Mouse (Mus musculus) right cerebral cortex, postnatal 25 days (tissue): ENCODE data around the gene Rpl38.

ENCODE experiments used
- DNase-seq: peaks from one replicate; pipeline ENCODE4 v3.0.0; 2022

The Rpl38 gene

DNA sequence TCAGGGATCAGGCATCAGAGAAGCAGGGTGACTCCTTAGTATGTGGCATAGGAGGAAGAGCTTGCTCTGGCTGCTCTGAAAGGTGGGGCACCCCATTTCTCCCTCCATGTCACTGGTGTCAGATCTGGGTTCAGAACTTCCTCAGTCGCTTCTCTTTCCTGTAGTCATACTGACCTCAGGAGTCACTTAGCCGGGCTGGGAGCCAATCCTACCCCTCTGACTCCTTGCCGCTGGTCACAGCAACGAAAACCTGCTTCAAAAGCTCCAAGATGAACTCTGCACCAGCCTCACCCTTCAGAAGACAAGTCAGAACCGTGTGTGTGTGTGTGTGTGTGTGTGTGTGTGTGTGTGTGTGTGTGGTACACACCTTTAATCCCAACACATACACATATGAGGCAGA lies 38.0 kb downstream of the Rpl38 start:
- no peak for DNase-seq

DNA sequence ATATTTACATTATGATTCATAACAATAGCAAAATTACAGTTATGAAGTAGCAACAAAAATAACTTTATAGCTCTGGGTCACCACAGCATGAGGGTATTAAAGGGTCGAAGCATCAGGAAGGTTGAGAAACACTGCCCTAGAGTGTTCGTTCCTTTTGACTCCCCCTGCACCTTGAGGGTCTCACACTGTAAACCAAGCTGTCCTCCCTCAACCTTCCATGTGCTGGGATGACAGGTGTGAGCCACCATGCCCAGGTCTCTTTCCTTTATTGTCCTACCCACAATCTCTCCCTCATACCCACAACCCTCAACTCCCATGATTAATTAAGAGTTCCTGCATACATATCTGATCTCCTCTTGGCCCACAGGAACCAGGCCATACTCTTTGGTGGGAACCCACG lies 43.1 kb downstream of the Rpl38 start:
- DNase-seq, result no peak

DNA sequence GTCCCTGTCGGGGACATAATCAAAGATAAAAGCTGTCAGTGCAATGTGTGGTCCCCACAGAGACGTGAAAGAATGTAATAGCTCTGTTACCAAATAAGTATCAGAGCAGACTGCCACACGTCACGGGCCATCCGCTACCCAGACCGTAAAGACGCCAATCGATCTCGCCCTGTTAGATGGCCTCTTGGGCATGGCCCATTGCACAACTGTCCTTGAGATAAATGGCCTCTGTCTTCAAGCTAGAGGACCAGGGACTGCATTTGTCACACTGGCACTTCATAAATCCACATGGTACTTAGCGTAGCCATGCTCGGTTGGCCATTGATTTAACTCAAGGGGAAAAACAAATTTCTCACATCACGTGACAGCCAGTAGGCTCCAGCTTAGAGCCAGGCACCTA lies 43.5 kb downstream of the Rpl38 start:
- DNase-seq, result no peak

DNA sequence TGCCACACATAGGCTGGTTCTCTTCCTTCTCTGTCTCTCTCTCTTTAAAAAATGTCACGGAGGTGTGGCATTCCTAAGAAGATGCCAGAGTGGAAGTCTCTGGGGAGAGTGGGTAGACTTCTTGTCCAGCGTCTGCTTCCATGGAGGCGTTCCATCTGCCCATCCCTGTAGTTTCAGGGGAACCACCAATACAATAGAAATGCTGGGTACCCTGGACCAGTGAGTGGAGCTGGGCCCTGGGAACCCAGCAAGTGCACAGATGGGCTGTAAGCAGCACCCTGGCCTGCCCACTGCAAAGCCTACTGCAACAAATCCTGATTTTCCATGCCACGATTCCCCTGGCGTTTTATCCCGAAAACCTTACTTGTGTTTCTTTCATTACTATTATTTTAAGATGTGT lies 46.2 kb downstream of the Rpl38 start:
- DNase-seq, result peak; percentile 42

DNA sequence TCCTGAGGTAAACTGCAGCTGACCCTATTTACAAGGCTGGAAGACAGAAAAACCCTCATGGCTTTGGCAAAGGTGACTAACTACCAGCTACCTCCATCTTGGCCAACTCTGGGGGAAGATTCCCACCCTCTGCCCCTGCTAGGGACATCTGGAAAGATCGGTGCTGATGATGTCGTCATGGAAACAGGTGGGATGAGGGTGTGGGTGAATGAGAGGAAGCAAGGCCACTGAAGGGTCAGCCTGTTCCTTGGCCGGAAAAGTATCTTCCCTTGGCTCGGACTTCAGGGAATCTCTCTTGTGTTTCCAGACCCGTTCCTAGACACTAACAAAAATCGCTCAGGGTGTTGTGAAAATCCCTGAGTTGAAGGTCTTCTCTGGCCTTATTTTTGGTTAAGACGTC lies 47.2 kb downstream of the Rpl38 start:
- DNase-seq, result no peak

DNA sequence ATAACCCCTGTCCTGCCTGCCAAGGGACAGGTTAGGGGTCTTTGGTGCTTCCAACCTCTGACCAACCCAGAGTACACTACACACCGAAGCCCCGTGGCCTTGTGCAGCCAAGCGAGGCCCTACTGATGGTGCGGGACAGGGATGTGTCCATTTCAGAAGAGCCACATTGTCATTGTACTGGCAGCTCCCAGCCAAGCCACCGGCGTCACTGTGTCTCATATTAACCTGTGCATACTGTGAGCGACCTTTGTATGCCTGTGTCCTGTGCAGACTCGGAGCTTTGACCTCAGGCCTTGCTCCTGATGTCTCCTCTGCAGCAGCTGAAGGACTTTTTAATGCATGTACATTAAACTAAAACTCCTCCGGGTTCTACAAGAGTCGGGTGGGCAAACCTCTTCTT lies 52.2 kb downstream of the Rpl38 start:
- DNase-seq, result no peak
